Mouse (Mus musculus) R1 (cell line): ENCODE results near the gene Tex14.

Experiments used
- DNase-seq: peaks from one replicate; pipeline ENCODE4 v3.0.0-alpha.2; 2018; ENCODE audit warnings: low read depth, low spot score

Gene Tex14

GRCm38 (mm10) chr11:87591526-87592353 lies 186.9 kb downstream of the Tex14 start, which contains the start of gene Mtmr4:
Mtmr4 (plus strand) TSS chr11:87592162.
- DNase-seq = peak; percentile 100

- no peak for DNase-seq
These were observed 187.5 kb downstream of the Tex14 start for GRCm38 (mm10) chr11:87592354-87592695.

- no peak for DNase-seq
These were observed 188.1 kb downstream of the Tex14 start for GRCm38 (mm10) chr11:87592713-87593598.

- DNase-seq = peak; percentile 96
These were observed 190.5 kb downstream of the Tex14 start for GRCm38 (mm10) chr11:87595327-87595841.

GRCm38 (mm10) chr11:87595976-87596375 lies 191.1 kb downstream of the Tex14 start:
- peak; percentile 67 for DNase-seq

- no peak for DNase-seq
These were observed 191.6 kb downstream of the Tex14 start for GRCm38 (mm10) chr11:87596492-87596891.

GRCm38 (mm10) chr11:87597061-87597460 lies 192.2 kb downstream of the Tex14 start:
- DNase-seq = no peak

GRCm38 (mm10) chr11:87599395-87600089 lies 194.7 kb downstream of the Tex14 start:
- no peak for DNase-seq

- no peak for DNase-seq
These were observed 195.5 kb downstream of the Tex14 start for GRCm38 (mm10) chr11:87600322-87600853.

GRCm38 (mm10) chr11:87602234-87602633 lies 197.4 kb downstream of the Tex14 start:
- DNase-seq = no peak

- DNase-seq = no peak
These were observed 198.7 kb downstream of the Tex14 start for GRCm38 (mm10) chr11:87603571-87603970.
